Mouse (Mus musculus) CH12.LX (cell line): ENCODE data around the gene Casr.

ENCODE experiments used
- CTCF ChIP-seq, 2 experiments: IDR thresholded peaks in 1 of 2; conservative IDR thresholded peaks in 1 of 2; 2 replicates each; pipeline ENCODE4 v1.5.1; 2011 to 2012; ENCODE audit warnings: low read depth in 2 of 2, low read length in 2 of 2, improper control_type of control experiment in 1 of 2, inconsistent platforms in 1 of 2, mild to moderate bottlenecking in 1 of 2, moderate library complexity in 1 of 2
- POLR2A ChIP-seq: IDR thresholded peaks from 2 replicates; pipeline ENCODE4 v1.6.1; 2011; ENCODE audit warnings: low read depth, mild to moderate bottlenecking, improper control_type of control experiment, low read length
- ZNF384 ChIP-seq: IDR thresholded peaks from 2 replicates; pipeline ENCODE4 v1.6.1; 2012; ENCODE audit warnings: low read depth, low read length, improper control_type of control experiment, inconsistent platforms

- TF ChIP-seq ZNF384 (no peak), CTCF (conservative IDR thresholded peaks at IDR 0.05 in 1 of 2, IDR thresholded peaks at IDR 0.05 in 1 of 2; ENCODE audit: low read depth in 2 of 2, low read length in 2 of 2) (no peak), POLR2A (no peak)
Observed at GRCm38 (mm10) chr16:36543091-36543490, 18.9 kb downstream of the Casr start.
